Mouse (Mus musculus): ENCODE measurements around the gene Tbx15. TPM values are rescaled to one million over a fixed set of nuclear protein-coding genes. Genes with fewer than 3 reads are reported as not detected.

Tbx15 gene
- total RNA-seq, 1 experiment from 2014 or later: 0.55 TPM

GRCm38 (mm10) chr3:99248831-99249550 is 8.8 kb downstream of the Tbx15 start:
- no peak for DNase-seq

GRCm38 (mm10) chr3:99249551-99249870 is 9.3 kb downstream of the Tbx15 start:
- no peak for DNase-seq

GRCm38 (mm10) chr3:99249906-99250305 is 9.7 kb downstream of the Tbx15 start:
- DNase-seq: no peak

GRCm38 (mm10) chr3:99251271-99252165 is 11.3 kb downstream of the Tbx15 start:
- no peak for DNase-seq

- DNase-seq: no peak
Measured at GRCm38 (mm10) chr3:99252461-99253091, 12.4 kb downstream of the Tbx15 start.

GRCm38 (mm10) chr3:99253092-99253488 is 12.9 kb downstream of the Tbx15 start:
- no peak for DNase-seq

- peak; percentile 19 for DNase-seq
Measured at GRCm38 (mm10) chr3:99253497-99254451, 13.6 kb downstream of the Tbx15 start.

- DNase-seq: no peak
Measured at GRCm38 (mm10) chr3:99254559-99255151, 14.5 kb downstream of the Tbx15 start.

- DNase-seq: no peak
Measured at GRCm38 (mm10) chr3:99255411-99256365, 15.5 kb downstream of the Tbx15 start.

- no peak for DNase-seq
Measured at GRCm38 (mm10) chr3:99256366-99256750, 16.2 kb downstream of the Tbx15 start.

- no peak for DNase-seq
Measured at GRCm38 (mm10) chr3:99256766-99257165, 16.6 kb downstream of the Tbx15 start.

- DNase-seq: no peak
Measured at GRCm38 (mm10) chr3:99257586-99258577, 17.7 kb downstream of the Tbx15 start.

- DNase-seq: no peak
Measured at GRCm38 (mm10) chr3:99259741-99260270, 19.6 kb downstream of the Tbx15 start.

- no peak for DNase-seq
Measured at GRCm38 (mm10) chr3:99260395-99260794, 20.2 kb downstream of the Tbx15 start.

GRCm38 (mm10) chr3:99261371-99261791 is 21.2 kb downstream of the Tbx15 start:
- DNase-seq: no peak

- DNase-seq: no peak
Measured at GRCm38 (mm10) chr3:99261986-99262385, 21.8 kb downstream of the Tbx15 start.

- peak; percentile 51 for DNase-seq
Measured at GRCm38 (mm10) chr3:99263471-99263903, 23.3 kb downstream of the Tbx15 start.

- DNase-seq: no peak
Measured at GRCm38 (mm10) chr3:99264695-99265094, 24.5 kb downstream of the Tbx15 start.
